Mouse (Mus musculus): ENCODE measurements at regions not wholly inside any gene's neighbourhood (a gene's known extent, or its start where the extent isn't known, plus 50 kb on each side); places are given as distances from the start of the nearest gene placed in this dataset.

- Histone ChIP-seq H3K27me3 (ENCODE audit: control insufficient read depth, insufficient read depth, low read length, poor library complexity, severe bottlenecking) (no peaks in the 10 kb centered on the region), H3K36me3 (ENCODE audit: control insufficient read depth, insufficient read depth, low read length, poor library complexity, severe bottlenecking) (no peaks in the 10 kb centered on the region)
- DNase-seq (ENCODE audit: low read depth, low spot score): no peak
Measured at GRCm38 (mm10) chr9:61675366-61675765, 239.0 kb downstream of the Rplp1 start.

GRCm38 (mm10) chr9:61673575-61674203 is 240.7 kb downstream of the Rplp1 start:
- no peaks in the 10 kb centered on the region for H3K36me3 ChIP-seq (ENCODE audit: control insufficient read depth, insufficient read depth, low read length, poor library complexity, severe bottlenecking)
- no peaks in the 10 kb centered on the region for H3K27me3 ChIP-seq (ENCODE audit: control insufficient read depth, insufficient read depth, low read length, poor library complexity, severe bottlenecking)
- no peak for DNase-seq (ENCODE audit: low read depth, low spot score)

GRCm38 (mm10) chr9:61670986-61671385 is 243.4 kb downstream of the Rplp1 start:
- H3K36me3 ChIP-seq (ENCODE audit: control insufficient read depth, insufficient read depth, low read length, poor library complexity, severe bottlenecking): no peaks in the 10 kb centered on the region
- DNase-seq (ENCODE audit: low read depth, low spot score): peak; percentile 58
- H3K27me3 ChIP-seq (ENCODE audit: control insufficient read depth, insufficient read depth, low read length, poor library complexity, severe bottlenecking): no peaks in the 10 kb centered on the region

GRCm38 (mm10) chr9:61669729-61670520 is 244.4 kb downstream of the Rplp1 start:
- DNase-seq (ENCODE audit: low read depth, low spot score): peak; percentile 71
- no peaks in the 10 kb centered on the region for H3K27me3 ChIP-seq (ENCODE audit: control insufficient read depth, insufficient read depth, low read length, poor library complexity, severe bottlenecking)

GRCm38 (mm10) chr9:61668723-61669122 is 245.6 kb downstream of the Rplp1 start:
- no peak for DNase-seq (ENCODE audit: low read depth, low spot score)
- no peaks in the 10 kb centered on the region for H3K27me3 ChIP-seq (ENCODE audit: control insufficient read depth, insufficient read depth, low read length, poor library complexity, severe bottlenecking)
- H3K36me3 ChIP-seq (ENCODE audit: control insufficient read depth, insufficient read depth, low read length, poor library complexity, severe bottlenecking): no peaks in the 10 kb centered on the region

More at GRCm38 (mm10) chr9:61669729-61670520, 244.4 kb downstream of the Rplp1 start:
- H3K36me3 ChIP-seq (ENCODE audit: control insufficient read depth, insufficient read depth, low read length, poor library complexity, severe bottlenecking): no peaks in the 10 kb centered on the region

- no peak for DNase-seq (ENCODE audit: low read depth, low spot score)
- Histone ChIP-seq H3K27me3 (ENCODE audit: control insufficient read depth, insufficient read depth, low read length, poor library complexity, severe bottlenecking) (no peaks in the 10 kb centered on the region), H3K36me3 (ENCODE audit: control insufficient read depth, insufficient read depth, low read length, poor library complexity, severe bottlenecking) (no peaks in the 10 kb centered on the region)
Measured at GRCm38 (mm10) chr9:61668157-61668697, 246.1 kb downstream of the Rplp1 start.

GRCm38 (mm10) chr9:61667453-61668074 is 246.8 kb downstream of the Rplp1 start:
- Histone ChIP-seq H3K36me3 (ENCODE audit: control insufficient read depth, insufficient read depth, low read length, poor library complexity, severe bottlenecking) (no peaks in the 10 kb centered on the region), H3K27me3 (ENCODE audit: control insufficient read depth, insufficient read depth, low read length, poor library complexity, severe bottlenecking) (no peaks in the 10 kb centered on the region)
- DNase-seq (ENCODE audit: low read depth, low spot score): peak; percentile 81

- DNase-seq (ENCODE audit: low read depth, low spot score): no peak
- H3K27me3 ChIP-seq (ENCODE audit: control insufficient read depth, insufficient read depth, low read length, poor library complexity, severe bottlenecking): no peaks in the 10 kb centered on the region
- H3K36me3 ChIP-seq (ENCODE audit: control insufficient read depth, insufficient read depth, low read length, poor library complexity, severe bottlenecking): no peaks in the 10 kb centered on the region
Measured at GRCm38 (mm10) chr9:61666761-61667332, 247.5 kb downstream of the Rplp1 start.

GRCm38 (mm10) chr9:61666118-61666517 is 248.2 kb downstream of the Rplp1 start:
- Histone ChIP-seq H3K27me3 (ENCODE audit: control insufficient read depth, insufficient read depth, low read length, poor library complexity, severe bottlenecking) (no peaks in the 10 kb centered on the region), H3K36me3 (ENCODE audit: control insufficient read depth, insufficient read depth, low read length, poor library complexity, severe bottlenecking) (no peaks in the 10 kb centered on the region)
- DNase-seq (ENCODE audit: low read depth, low spot score): peak; percentile 43

- DNase-seq (ENCODE audit: low read depth, low spot score): no peak
- H3K36me3 ChIP-seq (ENCODE audit: control insufficient read depth, insufficient read depth, low read length, poor library complexity, severe bottlenecking): no peaks in the 10 kb centered on the region
- H3K27me3 ChIP-seq (ENCODE audit: control insufficient read depth, insufficient read depth, low read length, poor library complexity, severe bottlenecking): no peaks in the 10 kb centered on the region
Measured at GRCm38 (mm10) chr9:61665254-61665653, 249.1 kb downstream of the Rplp1 start.

GRCm38 (mm10) chr9:61664000-61664622 is 250.2 kb downstream of the Rplp1 start:
- DNase-seq (ENCODE audit: low read depth, low spot score): no peak
- no peaks in the 10 kb centered on the region for H3K36me3 ChIP-seq (ENCODE audit: control insufficient read depth, insufficient read depth, low read length, poor library complexity, severe bottlenecking)

GRCm38 (mm10) chr9:61662055-61663028 is 252.0 kb downstream of the Rplp1 start:
- Histone ChIP-seq H3K36me3 (ENCODE audit: control insufficient read depth, insufficient read depth, low read length, poor library complexity, severe bottlenecking) (no peaks in the 10 kb centered on the region), H3K27me3 (ENCODE audit: control insufficient read depth, insufficient read depth, low read length, poor library complexity, severe bottlenecking) (no peaks in the 10 kb centered on the region)
- DNase-seq (ENCODE audit: low read depth, low spot score): peak; percentile 57

More at GRCm38 (mm10) chr9:61664000-61664622, 250.2 kb downstream of the Rplp1 start:
- H3K27me3 ChIP-seq (ENCODE audit: control insufficient read depth, insufficient read depth, low read length, poor library complexity, severe bottlenecking): no peaks in the 10 kb centered on the region

GRCm38 (mm10) chr9:61660191-61660590 is 254.2 kb downstream of the Rplp1 start:
- Histone ChIP-seq H3K27me3 (ENCODE audit: control insufficient read depth, insufficient read depth, low read length, poor library complexity, severe bottlenecking) (no peaks in the 10 kb centered on the region), H3K36me3 (ENCODE audit: control insufficient read depth, insufficient read depth, low read length, poor library complexity, severe bottlenecking) (no peaks in the 10 kb centered on the region)
- no peak for DNase-seq (ENCODE audit: low read depth, low spot score)
